Mouse (Mus musculus): ENCODE data around the gene Inpp5a.

DNA sequence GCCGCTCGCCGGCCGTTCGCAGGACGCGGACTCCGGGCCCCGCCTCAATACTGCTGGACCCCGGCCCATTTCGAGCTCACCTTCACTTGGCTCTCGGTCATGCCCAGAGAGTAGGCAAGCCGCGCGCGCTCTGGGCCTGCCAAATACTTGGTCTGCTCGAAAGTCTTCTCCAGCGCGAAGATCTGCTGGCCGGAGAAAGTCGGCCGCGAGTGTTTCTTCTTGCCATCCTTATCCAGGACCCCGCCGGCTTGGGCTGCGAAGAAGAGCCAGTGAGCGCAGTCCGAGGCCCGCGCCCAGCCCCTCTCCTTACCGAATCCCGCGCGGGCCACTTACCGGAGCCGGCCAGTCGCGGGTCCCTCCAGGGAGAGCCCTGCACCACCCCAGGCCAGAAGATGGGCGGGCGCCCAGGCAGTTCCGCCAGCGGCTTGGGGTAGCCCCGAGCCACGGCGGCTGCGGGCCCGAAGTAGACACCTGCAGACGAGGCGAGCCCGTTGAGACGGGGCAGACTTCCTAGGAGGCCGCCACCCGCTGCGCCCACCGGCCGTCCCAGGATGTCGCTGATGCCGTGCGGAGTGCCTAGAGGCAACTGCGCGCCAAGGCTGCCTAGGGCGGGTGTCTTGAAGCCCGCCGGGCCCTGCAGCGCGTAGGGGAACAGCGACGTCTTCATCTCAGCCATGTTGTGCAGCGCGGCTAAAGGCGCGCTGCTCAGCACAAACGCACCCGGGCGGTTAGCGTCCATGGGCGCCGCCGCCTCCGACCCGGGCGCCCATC, 193.1 kb downstream of the Inpp5a start:
- TF ChIP-seq POLR2A (IDR thresholded peaks at IDR 0.05; ENCODE audit: low read depth, low read length): no peak
- TF ChIP-seq CTCF (conservative IDR thresholded peaks at IDR 0.05; ENCODE audit: insufficient read depth, insufficient read length, low read depth, low read length): no peak
